Mouse (Mus musculus) fibroblast of lung, adult 2 months (primary cell): Measurements from ENCODE around the gene Hist1h1e.
"Not testable (repeated sequence)": the region's sequence is repeated elsewhere in the genome, so short reads cannot be mapped to it uniquely, and the experiment has no call there.

Experiments used
- DNase-seq: peaks from one replicate; pipeline ENCODE4 v3.0.0-alpha.2; 2011; ENCODE audit warnings: low read depth

Hist1h1e gene

DNA sequence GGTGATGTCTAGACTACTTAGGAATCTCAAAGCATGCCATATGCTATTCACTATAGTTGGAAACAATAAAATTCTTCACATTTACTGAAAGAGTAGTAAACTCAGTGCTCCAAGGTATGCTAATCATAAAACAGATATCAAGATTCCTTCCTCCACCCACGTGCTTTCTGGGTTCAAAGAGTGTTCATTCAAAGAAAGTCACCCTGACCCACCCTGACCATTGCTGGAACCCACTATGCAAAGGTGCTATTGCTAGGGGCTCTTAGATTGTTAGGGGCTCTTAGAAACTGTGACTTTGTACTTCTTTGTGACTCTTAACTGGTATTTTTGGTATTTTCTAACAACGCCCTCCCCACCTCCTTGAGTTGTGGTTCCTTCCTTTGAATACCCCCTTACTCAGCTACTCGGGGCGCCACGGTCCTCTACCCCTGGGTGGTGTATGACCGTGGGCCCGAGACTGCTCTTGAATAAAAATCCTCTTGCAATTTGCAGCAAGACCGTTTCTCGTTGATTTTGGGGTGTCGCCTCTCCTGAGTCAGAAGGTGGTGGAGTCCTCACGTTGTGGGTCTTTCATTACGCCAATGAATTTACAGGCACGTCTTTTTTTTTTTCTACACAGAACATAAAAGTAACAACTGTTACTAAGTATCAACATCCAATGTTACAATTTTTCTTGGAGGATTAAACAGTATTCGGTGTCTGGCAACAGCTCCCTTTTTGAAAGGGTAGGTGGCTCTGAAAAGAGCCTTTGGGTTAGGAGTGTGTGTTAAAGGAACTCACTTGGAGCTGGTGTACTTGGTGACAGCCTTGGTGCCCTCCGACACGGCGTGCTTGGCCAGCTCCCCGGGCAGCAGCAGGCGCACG is 49.1 kb downstream of the Hist1h1e start:
- not testable (repeated sequence) for DNase-seq

DNA sequence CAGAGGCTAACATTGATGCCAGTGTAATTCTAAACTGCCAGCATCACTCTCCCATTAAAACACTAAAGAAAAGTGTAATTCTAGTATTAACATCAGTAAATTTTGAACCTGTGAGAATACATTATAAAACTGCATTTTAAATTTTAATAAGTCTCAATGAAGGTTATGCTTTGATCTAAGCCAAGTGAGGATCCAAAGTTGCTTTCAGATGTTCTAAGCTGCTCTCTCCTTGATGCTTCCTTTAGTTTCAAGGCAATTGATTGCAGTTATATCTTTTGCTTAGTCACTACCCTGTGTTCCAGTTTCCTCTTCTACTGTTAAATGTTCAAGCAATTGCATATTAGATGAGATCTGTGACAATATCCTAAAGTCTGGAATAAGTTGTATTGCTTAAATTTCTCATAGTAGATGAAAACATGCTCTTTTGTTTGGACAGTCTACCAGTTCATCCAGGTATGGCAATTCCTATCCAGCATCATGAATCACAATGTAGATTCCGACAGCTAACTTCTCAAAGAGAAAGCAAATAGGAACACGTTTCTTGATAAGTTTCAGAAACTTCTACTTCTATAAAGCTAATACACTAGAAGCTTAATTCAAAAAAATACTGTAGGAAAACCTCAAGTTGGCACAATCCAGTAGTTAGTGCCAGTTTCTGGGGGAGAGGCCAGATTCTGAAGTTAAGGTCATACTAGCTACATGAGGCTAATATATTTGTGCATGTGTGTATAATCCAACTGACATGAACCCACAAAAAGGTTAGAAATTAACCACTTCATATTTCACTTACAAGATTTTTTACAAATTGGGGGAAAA is 49.9 kb downstream of the Hist1h1e start:
- no peak for DNase-seq

DNA sequence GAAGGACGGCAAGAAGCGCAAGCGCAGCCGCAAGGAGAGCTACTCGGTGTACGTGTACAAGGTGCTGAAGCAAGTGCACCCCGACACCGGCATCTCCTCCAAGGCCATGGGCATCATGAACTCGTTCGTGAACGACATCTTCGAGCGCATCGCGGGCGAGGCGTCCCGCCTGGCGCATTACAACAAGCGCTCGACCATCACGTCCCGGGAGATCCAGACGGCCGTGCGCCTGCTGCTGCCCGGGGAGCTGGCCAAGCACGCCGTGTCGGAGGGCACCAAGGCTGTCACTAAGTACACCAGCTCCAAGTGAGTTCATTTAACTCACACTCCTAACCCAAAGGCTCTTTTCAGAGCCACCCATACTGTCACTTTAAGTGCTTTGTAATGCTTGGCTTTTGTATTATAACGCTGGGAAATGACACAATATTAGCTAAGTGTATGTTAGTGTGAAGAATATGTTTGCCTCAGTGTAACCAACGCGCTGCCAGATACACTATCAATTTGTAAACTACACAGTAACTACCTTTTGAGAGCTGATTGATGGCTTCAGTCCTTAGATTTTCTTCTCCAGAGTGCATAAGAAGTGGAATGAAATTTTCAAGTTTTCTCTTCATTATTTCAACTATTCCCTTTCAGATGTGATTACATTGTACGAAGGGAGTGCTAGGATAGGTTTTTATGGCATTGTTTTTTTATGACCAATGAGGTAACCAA is 50.7 kb downstream of the Hist1h1e start:
- DNase-seq, result not testable (repeated sequence)

DNA sequence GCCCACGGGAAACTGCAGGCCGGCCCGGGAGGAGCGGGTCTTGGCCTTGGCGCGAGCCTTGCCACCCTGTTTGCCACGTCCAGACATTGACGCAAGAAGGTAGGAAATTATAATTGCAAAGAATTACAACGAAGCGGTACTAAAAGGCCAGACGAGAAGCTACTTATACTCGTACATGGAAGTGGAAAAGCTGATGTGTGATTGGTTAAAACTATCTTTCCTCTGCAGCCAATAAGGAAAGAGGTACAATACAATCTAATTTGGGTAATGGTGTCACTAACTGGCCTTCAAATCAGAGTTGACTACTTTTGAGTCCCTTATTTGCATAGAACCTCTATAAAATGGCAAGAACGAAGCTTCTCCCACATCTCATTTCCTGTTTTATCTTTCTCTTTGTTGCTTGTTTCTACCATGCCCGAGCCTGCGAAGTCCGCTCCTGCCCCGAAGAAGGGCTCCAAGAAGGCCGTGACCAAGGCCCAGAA is 51.3 kb downstream of the Hist1h1e start, which contains the start of the genes Hist1h2ae and Hist1h2bg:
Gene Hist1h2ae (minus strand): TSS at position 199 of the 482 bp plus-strand sequence.
Gene Hist1h2bg (plus strand): TSS at position 375 of the 482 bp plus-strand sequence.
- peak; percentile 89 for DNase-seq
